Mouse (Mus musculus) forebrain, embryonic 10.5 days (tissue): ENCODE data around the gene Olfr54. TPM values are rescaled to one million over a fixed set of nuclear protein-coding genes. Genes with fewer than 3 reads are reported as not detected.
A peak's percentile ranks its signal among the peaks of the same experiment; 100 is the strongest.
"Not testable (repeated sequence)": the region's sequence is repeated elsewhere in the genome, so short reads cannot be mapped to it uniquely, and the experiment has no call there.

Experiments used
- DNase-seq: peaks from one replicate; pipeline ENCODE4 v3.0.0-alpha.2; 2017; ENCODE audit warnings: low spot score; ENCODE audit errors: extremely low spot score
- H3K27ac ChIP-seq: fragments of 300-500 bp; sonication (generic); 2 replicates; pipeline ENCODE4 v1.5.1; 2016; ENCODE audit warnings: mild to moderate bottlenecking
- H3K27me3 ChIP-seq: fragments of 300-500 bp; sonication (generic); 2 replicates; pipeline ENCODE4 v1.6.1; 2016; ENCODE audit warnings: mild to moderate bottlenecking; ENCODE audit not compliant: poor library complexity, severe bottlenecking
- H3K36me3 ChIP-seq: fragments of 300-500 bp; sonication (generic); replicated peaks from 2 replicates; pipeline ENCODE4 v1.6.1; 2016; ENCODE audit warnings: mild to moderate bottlenecking, moderate library complexity
- H3K4me1 ChIP-seq: fragments of 300-500 bp; sonication (generic); 2 replicates; pipeline ENCODE4 v1.6.1; 2016
- H3K4me3 ChIP-seq: fragments of 300-500 bp; sonication (generic); 2 replicates; pipeline ENCODE4 v1.5.1; 2016; ENCODE audit warnings: mild to moderate bottlenecking, moderate library complexity
- H3K9me3 ChIP-seq: fragments of 300-500 bp; sonication (generic); 2 replicates; pipeline ENCODE4 v1.6.1; 2016; ENCODE audit warnings: mild to moderate bottlenecking, moderate library complexity
- WGBS: fragments of 180-500 bp; shearing (Covaris S2); methylation state at CpG from one replicate; pipeline ENCODE4 v1.1.7; 2016; 5-methylcytosine and 5-hydroxymethylcytosine counted together
- polyA plus RNA-seq: library from polyadenylated mRNA; unstranded; fragments of >200 nt; fragmentation: Nextera tagmentation; extraction: Ambion mirVana; gene quantifications from 2 replicates; pipeline ENCODE4 v1.2.1, GENCODE M21; 2016

Olfr54 gene
- polyA plus RNA-seq: 0.10 TPM in 1 of 2 replicates, not detected in the other

GRCm38 (mm10) chr11:51013936-51014335 lies at the start of gene Olfr54:
Gene Olfr54 (plus strand): TSS chr11:51014236.
- Histone ChIP-seq H3K9me3 (no peaks in the 10 kb centered on the region), H3K27me3 (no peaks in the 10 kb centered on the region), H3K4me3 (no peak within 1 kb of the TSS), H3K36me3 (no peaks in the 10 kb centered on the region), H3K27ac (no peak within 1 kb of the TSS), H3K4me1 (no peaks in the 10 kb centered on the region)
- 80% methylated on average over 1 of the region's 1 CpGs for WGBS
- DNase-seq: no peak

DNA sequence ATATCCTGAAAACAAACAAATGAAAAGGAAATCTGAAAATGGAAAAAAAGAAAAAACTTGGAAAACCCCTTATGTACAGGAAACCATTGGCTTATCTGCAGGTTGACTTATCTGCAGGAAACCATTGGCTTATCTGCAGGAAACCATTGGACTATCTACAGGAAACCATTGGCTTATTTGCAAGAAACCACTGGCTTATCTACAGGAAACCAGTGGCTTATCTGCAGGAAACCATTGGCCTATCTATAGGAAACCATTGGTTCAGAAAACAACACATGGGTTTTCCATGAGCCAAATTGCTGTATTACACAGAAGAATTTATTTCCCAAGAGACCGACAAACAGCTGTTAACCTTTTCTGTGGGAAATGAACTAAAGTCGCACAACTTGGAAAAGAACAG lies 49.1 kb upstream of the Olfr54 start:
- WGBS: 94% methylated on average over 2 of the region's 2 CpGs
- no peak overlapping the region for H3K4me3 ChIP-seq
- H3K27me3 ChIP-seq: no peaks in the 10 kb centered on the region
- no peak for DNase-seq
- H3K27ac ChIP-seq: no peak overlapping the region
- H3K9me3 ChIP-seq: no peaks in the 10 kb centered on the region
- no peaks in the 10 kb centered on the region for H3K36me3 ChIP-seq
- H3K4me1 ChIP-seq: no peaks in the 10 kb centered on the region

DNA sequence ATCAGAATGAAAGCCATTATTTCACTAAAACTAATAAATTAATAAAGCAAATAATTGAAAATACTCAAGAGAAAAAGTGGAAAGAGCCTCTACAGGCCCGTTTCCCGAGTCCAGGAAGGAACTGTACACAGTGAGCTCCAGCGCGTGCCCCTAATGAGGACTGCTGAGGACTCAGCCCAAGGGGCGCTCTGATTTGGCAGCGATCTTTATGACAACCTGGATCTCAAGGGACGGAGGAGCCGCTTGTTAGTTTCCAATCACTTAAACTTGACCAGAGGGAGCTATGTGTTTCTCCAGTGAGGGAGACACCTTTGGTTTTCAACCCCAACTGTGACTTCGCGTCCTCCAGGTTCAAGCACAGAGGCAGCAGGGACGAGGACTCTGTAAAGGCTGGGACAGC lies 47.8 kb upstream of the Olfr54 start, which contains the start of gene Olfr1378:
TSS of gene Olfr1378 (plus strand) at position 301 of the 400 bp plus-strand sequence.
- no peaks in the 10 kb centered on the region for H3K9me3 ChIP-seq
- no peaks in the 10 kb centered on the region for H3K36me3 ChIP-seq
- H3K27ac ChIP-seq: no peak within 1 kb of the TSS
- DNase-seq: no peak
- H3K4me3 ChIP-seq: no peak within 1 kb of the TSS
- H3K4me1 ChIP-seq: no peaks in the 10 kb centered on the region
- WGBS: 93% methylated on average over 11 of the region's 11 CpGs
- no peaks in the 10 kb centered on the region for H3K27me3 ChIP-seq

- no peaks in the 10 kb centered on the region for H3K27me3 ChIP-seq
- H3K4me3 ChIP-seq: no peak overlapping the region
- H3K27ac ChIP-seq: no peak overlapping the region
- H3K9me3 ChIP-seq: no peaks in the 10 kb centered on the region
- 67% methylated on average over 4 of the region's 4 CpGs for WGBS
- no peak for DNase-seq
- no peaks in the 10 kb centered on the region for H3K4me1 ChIP-seq
- no peaks in the 10 kb centered on the region for H3K36me3 ChIP-seq
These were observed 36.8 kb upstream of the Olfr54 start for GRCm38 (mm10) chr11:50977216-50977615.

DNA sequence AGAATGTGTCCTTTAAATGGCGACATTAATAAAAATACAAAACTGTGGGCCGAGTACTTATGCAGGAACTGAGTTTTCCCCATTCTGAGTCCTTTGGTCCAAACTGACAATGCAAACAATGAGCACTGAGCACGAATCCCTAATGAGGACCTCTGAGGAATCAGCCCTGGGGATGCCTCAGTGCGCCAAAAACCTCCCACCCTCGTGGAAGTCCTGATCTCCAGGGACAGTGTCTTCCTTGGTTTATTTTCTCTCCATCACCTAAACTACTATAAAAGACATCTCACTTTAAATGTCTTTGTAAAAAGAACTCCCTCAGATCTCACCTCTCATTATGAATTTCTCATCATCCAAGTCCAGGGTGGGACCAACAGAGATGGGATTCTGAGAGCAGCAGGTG lies 32.4 kb upstream of the Olfr54 start, which contains the start of gene Olfr1377:
TSS of gene Olfr1377 (plus strand) at position 301 of the 400 bp plus-strand sequence.
- no peaks in the 10 kb centered on the region for H3K27me3 ChIP-seq
- H3K4me3 ChIP-seq: no peak within 1 kb of the TSS
- 66% methylated on average over 5 of the region's 5 CpGs for WGBS
- no peaks in the 10 kb centered on the region for H3K36me3 ChIP-seq
- no peaks in the 10 kb centered on the region for H3K9me3 ChIP-seq
- no peak for DNase-seq
- H3K27ac ChIP-seq: no peak within 1 kb of the TSS
- H3K4me1 ChIP-seq: no peaks in the 10 kb centered on the region

- H3K27me3 ChIP-seq: no peaks in the 10 kb centered on the region
- no peaks in the 10 kb centered on the region; the same call in 1 of the 2 replicates for H3K9me3 ChIP-seq
- DNase-seq: no peak
- 86% methylated on average over 5 of the region's 5 CpGs for WGBS
- no peaks in the 10 kb centered on the region for H3K36me3 ChIP-seq
- no peaks in the 10 kb centered on the region for H3K4me1 ChIP-seq
- no peak within 1 kb of the TSS for H3K27ac ChIP-seq
- no peak within 1 kb of the TSS for H3K4me3 ChIP-seq
These were observed 10.7 kb upstream of the Olfr54 start, which contains the start of gene Olfr51 for GRCm38 (mm10) chr11:51003296-51003695. Gene Olfr51 (plus strand): TSS chr11:51003596.

GRCm38 (mm10) chr11:51011821-51012220 lies 2.2 kb upstream of the Olfr54 start:
- no peak for DNase-seq
- Histone ChIP-seq H3K4me1 (no peaks in the 10 kb centered on the region), H3K27ac (no peak overlapping the region), H3K27me3 (no peaks in the 10 kb centered on the region), H3K36me3 (no peaks in the 10 kb centered on the region), H3K9me3 (no peaks in the 10 kb centered on the region), H3K4me3 (no peak overlapping the region)
- WGBS: 94% methylated on average over 5 of the region's 5 CpGs

- Histone ChIP-seq H3K4me1 (no peaks in the 10 kb centered on the region), H3K9me3 (no peaks in the 10 kb centered on the region), H3K36me3 (no peaks in the 10 kb centered on the region), H3K4me3 (no peak overlapping the region), H3K27me3 (no peaks in the 10 kb centered on the region), H3K27ac (no peak overlapping the region)
- 50% methylated on average over 2 of the region's 2 CpGs for WGBS
- DNase-seq: no peak
These were observed 2.3 kb downstream of the Olfr54 start for GRCm38 (mm10) chr11:51016341-51016740.

DNA sequence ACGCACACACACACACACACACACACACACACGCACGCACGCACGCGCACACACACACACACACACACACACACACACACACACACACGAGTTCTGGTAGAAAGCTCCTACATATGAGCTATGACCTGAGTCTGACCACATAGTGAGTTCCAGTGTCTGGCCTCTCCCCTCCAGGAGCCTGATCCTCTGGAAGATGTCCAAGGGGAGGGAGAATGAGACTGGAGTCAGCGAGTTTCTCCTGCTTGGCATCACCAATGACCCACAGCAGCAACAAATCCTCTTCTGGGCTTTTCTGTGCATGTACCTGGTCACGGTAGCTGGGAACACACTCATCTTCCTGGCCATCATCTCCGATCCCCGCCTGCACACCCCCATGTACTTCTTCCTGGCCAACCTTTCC lies 12.8 kb downstream of the Olfr54 start:
- not testable (repeated sequence) for H3K27ac ChIP-seq, DNase-seq, H3K9me3 ChIP-seq, H3K4me3 ChIP-seq, H3K27me3 ChIP-seq, H3K36me3 ChIP-seq, H3K4me1 ChIP-seq
- WGBS: 89% methylated on average over 11 of the region's 11 CpGs

- WGBS: 88% methylated on average over 8 of the region's 8 CpGs
These were observed 15.3 kb downstream of the Olfr54 start for GRCm38 (mm10) chr11:51029381-51029780.

DNA sequence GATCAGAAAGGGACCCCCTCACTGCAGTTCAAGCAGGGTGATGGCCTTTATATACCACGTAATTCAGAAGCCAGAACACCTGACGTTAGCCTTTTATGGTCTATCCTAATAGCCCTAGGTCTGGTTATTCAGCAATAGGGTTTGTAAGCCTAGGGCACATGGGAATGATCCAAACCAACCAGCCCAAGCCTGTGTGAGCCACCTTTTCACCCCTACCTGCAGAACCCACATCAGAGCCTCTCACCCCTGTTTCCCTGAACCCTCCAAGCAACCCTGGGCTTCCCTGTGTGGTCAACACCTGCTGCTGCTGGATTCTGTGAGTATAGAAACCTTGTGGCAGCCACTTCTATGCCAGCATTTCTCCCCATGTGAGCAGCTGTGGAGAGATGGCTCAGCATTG lies 16.2 kb downstream of the Olfr54 start:
- H3K27me3 ChIP-seq: no peaks in the 10 kb centered on the region
- H3K27ac ChIP-seq: no peak overlapping the region
- no peak for DNase-seq
- H3K4me3 ChIP-seq: no peak overlapping the region
- no peaks in the 10 kb centered on the region for H3K9me3 ChIP-seq
- H3K4me1 ChIP-seq: no peaks in the 10 kb centered on the region
- H3K36me3 ChIP-seq: no peaks in the 10 kb centered on the region
- WGBS: 88% methylated on average over 2 of the region's 2 CpGs

More at GRCm38 (mm10) chr11:51029381-51029780, 15.3 kb downstream of the Olfr54 start:
- H3K4me1 ChIP-seq, DNase-seq, H3K36me3 ChIP-seq, H3K9me3 ChIP-seq, H3K27ac ChIP-seq, H3K4me3 ChIP-seq, H3K27me3 ChIP-seq: not testable (repeated sequence)

- Histone ChIP-seq H3K27ac (no peak overlapping the region), H3K9me3 (no peaks in the 10 kb centered on the region), H3K36me3 (no peaks in the 10 kb centered on the region), H3K4me3 (no peak overlapping the region), H3K4me1 (no peaks in the 10 kb centered on the region), H3K27me3 (no peaks in the 10 kb centered on the region)
- WGBS: 13% methylated on average over 1 of the region's 1 CpGs
- DNase-seq: peak; percentile 16
These were observed 18.8 kb downstream of the Olfr54 start for GRCm38 (mm10) chr11:51032851-51033250.

DNA sequence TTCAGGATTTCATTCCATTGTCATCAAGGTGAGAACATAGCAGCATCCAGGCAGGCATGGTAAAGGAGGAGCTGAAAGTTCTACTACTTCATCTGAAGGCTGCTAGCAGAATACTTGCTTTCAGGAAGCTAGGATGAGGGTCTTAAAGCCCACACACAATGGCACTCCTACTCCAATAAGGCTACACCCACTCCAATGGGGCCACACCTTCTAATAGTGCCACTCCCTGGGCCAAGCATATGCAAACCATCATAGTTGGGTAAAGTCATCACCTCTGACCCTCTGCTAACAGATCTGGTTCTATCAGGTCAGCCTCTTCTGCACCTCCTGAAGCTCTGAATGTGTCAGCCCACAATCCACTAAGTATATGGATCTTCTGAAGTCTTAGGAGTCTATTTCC lies 20.1 kb downstream of the Olfr54 start:
- not testable (repeated sequence) for H3K27ac ChIP-seq, H3K36me3 ChIP-seq, H3K4me3 ChIP-seq, DNase-seq, H3K9me3 ChIP-seq, H3K27me3 ChIP-seq, H3K4me1 ChIP-seq

DNA sequence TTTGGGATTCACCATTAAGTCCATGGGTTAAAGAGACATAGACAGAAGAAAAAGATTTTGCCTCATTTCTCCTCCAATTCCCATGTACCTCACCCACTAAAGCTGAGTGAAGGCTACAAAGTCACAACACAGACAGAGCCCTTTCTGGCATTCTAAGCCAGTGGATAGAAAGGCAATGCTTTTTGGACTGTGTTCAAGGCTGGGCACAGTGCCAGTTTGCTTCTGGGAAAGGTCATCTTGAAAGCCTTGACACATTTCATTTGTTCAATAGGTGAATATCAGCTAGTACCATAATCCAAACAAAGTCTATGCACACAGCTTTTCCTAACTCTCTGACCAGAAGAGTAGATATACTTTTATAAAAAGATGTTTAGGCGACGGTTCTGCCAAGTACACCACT lies 21.9 kb downstream of the Olfr54 start:
- no peak overlapping the region for H3K4me3 ChIP-seq
- H3K9me3 ChIP-seq: no peaks in the 10 kb centered on the region
- DNase-seq: no peak
- no peaks in the 10 kb centered on the region for H3K36me3 ChIP-seq
- H3K27ac ChIP-seq: no peak overlapping the region
- no peaks in the 10 kb centered on the region for H3K4me1 ChIP-seq
- H3K27me3 ChIP-seq: no peaks in the 10 kb centered on the region
- WGBS: 93% methylated on average over 2 of the region's 2 CpGs
